Mouse (Mus musculus): ENCODE data around the gene Plekha7.

GRCm38 (mm10) chr7:116182451-116182850 lies 125.7 kb downstream of the Plekha7 start:
- TF ChIP-seq CHD2 (IDR thresholded peaks at IDR 0.05; ENCODE audit: low read depth, low read length) (no peak), MAFK (IDR thresholded peaks at IDR 0.05; ENCODE audit: insufficient read depth, low read depth, low read length) (no peak)

All from ES-E14 (cell line).